Mouse (Mus musculus) E14TG2a.4 (cell line): ENCODE results near the gene Ppp4r3a.

Experiments used
- H3K27me3 ChIP-seq: 2 replicates; pipeline ENCODE4 v1.6.1; 2014; ENCODE audit warnings: low read length, control low read depth; ENCODE audit not compliant: insufficient read depth
- H3K36me3 ChIP-seq: 2 replicates; pipeline ENCODE4 v1.6.1; 2014; ENCODE audit warnings: low read length, control low read depth; ENCODE audit not compliant: insufficient read depth
- H3K4me1 ChIP-seq: replicated peaks from 2 replicates; pipeline ENCODE4 v1.6.1; 2014; ENCODE audit warnings: low read depth, low read length, control low read depth
- H3K4me3 ChIP-seq: replicated peaks from 2 replicates; pipeline ENCODE4 v1.5.1; 2014; ENCODE audit warnings: mild to moderate bottlenecking, low read length
- H3K9me3 ChIP-seq: 2 replicates; pipeline ENCODE4 v1.6.1; 2014; ENCODE audit warnings: low read length, control low read depth
- CTCF ChIP-seq: conservative IDR thresholded peaks from 2 replicates; pipeline ENCODE4 v1.5.1; 2014; ENCODE audit warnings: low read length
- NANOG ChIP-seq: IDR thresholded peaks from 2 replicates; pipeline ENCODE4 v1.6.1; 2014; ENCODE audit warnings: borderline replicate concordance, low read length, mixed read lengths
- POU5F1 ChIP-seq: IDR thresholded peaks from 2 replicates; pipeline ENCODE4 v1.6.1; 2014; ENCODE audit warnings: low read length, borderline replicate concordance

Ppp4r3a gene

DNA sequence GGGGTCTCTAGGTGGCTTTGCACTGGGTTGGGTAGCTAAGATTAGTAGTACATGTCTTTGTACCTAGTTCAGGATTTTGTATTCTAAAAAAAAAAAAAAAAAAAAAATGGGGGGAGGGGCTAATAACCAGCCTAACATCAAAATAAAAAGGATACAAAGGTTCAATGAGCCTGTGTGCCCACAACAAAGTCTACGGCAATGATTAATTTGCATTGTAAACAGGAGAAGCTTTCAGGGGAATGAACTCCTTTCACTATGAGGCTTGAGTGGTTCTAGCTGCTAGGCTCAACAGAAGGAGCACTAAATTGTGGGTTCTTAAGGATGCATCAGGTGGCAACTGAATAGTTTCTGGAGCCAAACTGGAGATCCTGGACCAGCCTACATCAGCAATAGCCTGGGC lies 17.2 kb downstream of the Ppp4r3a start:
- H3K4me1 ChIP-seq: peaks cover 26% of the 10 kb centered on the region
- peaks cover 83% of the 10 kb centered on the region for H3K36me3 ChIP-seq
- TF ChIP-seq POU5F1: no peak
- TF ChIP-seq NANOG: no peak
- TF ChIP-seq CTCF: no peak
- no peak overlapping the region for H3K4me3 ChIP-seq
- H3K27me3 ChIP-seq: no peaks in the 10 kb centered on the region
- H3K9me3 ChIP-seq: no peaks in the 10 kb centered on the region

- Histone ChIP-seq H3K27me3 (no peaks in the 10 kb centered on the region), H3K9me3 (no peaks in the 10 kb centered on the region), H3K4me3 (no peak overlapping the region), H3K4me1 (peaks cover 11% of the 10 kb centered on the region), H3K36me3 (peaks cover 74% of the 10 kb centered on the region)
- TF ChIP-seq CTCF (no peak), NANOG (no peak), POU5F1 (no peak)
Measured at GRCm38 (mm10) chr12:101039956-101040355, 43.5 kb downstream of the Ppp4r3a start.

- TF ChIP-seq CTCF (peak; percentile 95), NANOG (no peak)
- Histone ChIP-seq H3K27me3 (no peaks in the 10 kb centered on the region; the same call in 1 of the 2 replicates), H3K4me1 (peaks cover 42% of the 10 kb centered on the region), H3K36me3 (peaks cover 19% of the 10 kb centered on the region), H3K9me3 (no peaks in the 10 kb centered on the region), H3K4me3 (peak within 1 kb of the TSS; percentile 95)
Measured at GRCm38 (mm10) chr12:101028954-101029731, 54.4 kb downstream of the Ppp4r3a start, which contains the start of gene Ccdc88c. TSS of gene Ccdc88c (minus strand) at chr12:101029056.

DNA sequence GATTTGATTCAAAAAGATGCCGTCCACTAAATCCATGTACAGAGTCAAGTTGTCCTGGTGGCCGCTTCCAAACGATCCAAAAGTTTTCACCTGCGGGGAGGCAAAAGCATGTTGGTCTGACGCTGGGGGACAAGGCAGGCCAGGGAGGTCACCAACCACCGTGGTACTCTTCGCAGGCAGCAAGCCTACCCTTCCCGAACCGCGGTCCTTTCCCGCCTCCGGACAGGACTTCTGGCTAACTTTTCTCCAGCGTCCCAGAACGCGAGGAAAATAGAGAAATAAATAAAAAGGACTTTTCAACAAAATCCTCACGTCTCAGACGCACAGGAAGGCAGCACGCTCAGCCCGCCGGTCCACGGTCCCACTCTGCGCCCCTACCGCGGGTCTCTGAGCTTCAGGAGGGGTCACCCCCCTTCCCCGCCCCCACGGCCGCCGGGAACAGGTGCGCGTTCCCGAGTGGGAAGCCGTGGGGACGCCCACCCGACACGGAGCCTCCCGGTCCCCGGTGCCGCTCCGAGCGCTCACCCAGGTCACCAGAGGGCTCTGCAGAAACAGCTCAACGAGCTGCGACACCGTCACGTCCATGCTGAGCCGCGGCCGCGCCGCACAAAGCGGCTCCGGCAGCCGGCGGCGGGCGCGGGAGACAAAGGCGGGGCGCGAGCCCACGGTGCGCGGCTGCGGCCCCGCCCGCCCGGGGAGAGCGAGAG lies 55.1 kb downstream of the Ppp4r3a start:
- peaks cover 49% of the 10 kb centered on the region for H3K4me1 ChIP-seq
- H3K27me3 ChIP-seq: no peaks in the 10 kb centered on the region; the same call in 1 of the 2 replicates
- TF ChIP-seq POU5F1 (no peak), CTCF (no peak), NANOG (no peak)
- H3K4me3 ChIP-seq: peak overlapping the region; percentile 95
- no peaks in the 10 kb centered on the region for H3K9me3 ChIP-seq
- peaks cover 19% of the 10 kb centered on the region for H3K36me3 ChIP-seq

DNA sequence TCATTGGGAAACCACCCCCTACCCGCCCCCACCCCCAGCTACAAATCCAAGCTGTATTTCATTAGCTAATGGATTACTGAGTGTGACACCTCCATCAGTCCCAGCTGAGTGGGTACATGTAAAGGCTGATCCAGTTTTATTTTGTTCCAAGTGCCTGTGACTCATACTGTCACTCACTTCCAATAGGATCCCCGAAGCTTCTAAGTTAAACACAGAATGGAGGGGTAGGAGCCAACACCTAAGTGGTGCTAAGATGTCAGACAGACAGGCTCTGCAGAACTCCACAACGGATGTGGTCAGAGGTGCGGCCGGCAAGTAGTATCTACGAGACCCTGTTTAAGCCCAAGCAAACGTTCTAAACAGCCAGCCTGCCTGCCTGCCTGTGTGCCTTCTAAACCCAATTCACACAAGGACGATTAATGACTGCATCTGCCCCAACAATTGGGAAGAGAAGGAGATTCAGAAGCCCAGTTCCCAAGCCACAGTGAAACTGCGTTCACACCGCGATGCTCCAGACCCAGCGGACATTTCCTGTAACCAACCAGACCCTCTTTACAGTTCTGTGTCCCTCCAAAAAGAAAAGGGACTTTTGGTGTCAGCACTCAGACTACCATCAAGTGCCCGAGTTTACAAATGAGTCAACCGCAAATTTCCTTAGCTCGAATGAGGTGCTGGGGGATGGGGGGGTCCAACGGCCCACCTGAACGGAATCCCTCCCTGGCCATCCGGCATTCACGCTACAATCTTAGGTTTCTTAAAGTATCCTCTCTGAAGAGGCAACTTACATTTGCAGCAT lies 55.9 kb downstream of the Ppp4r3a start:
- no peak for TF ChIP-seq CTCF
- TF ChIP-seq NANOG: no peak
- no peak for TF ChIP-seq POU5F1
- peak overlapping the region; percentile 95 for H3K4me3 ChIP-seq
- no peaks in the 10 kb centered on the region; the same call in 1 of the 2 replicates for H3K27me3 ChIP-seq
- H3K9me3 ChIP-seq: no peaks in the 10 kb centered on the region
- peaks cover 25% of the 10 kb centered on the region for H3K36me3 ChIP-seq
- H3K4me1 ChIP-seq: peaks cover 57% of the 10 kb centered on the region

GRCm38 (mm10) chr12:101026946-101027345 lies 56.6 kb downstream of the Ppp4r3a start:
- Histone ChIP-seq H3K4me1 (peaks cover 64% of the 10 kb centered on the region), H3K9me3 (no peaks in the 10 kb centered on the region), H3K27me3 (no peaks in the 10 kb centered on the region; the same call in 1 of the 2 replicates), H3K4me3 (peak overlapping the region; percentile 95), H3K36me3 (peaks cover 32% of the 10 kb centered on the region)
- no peak for TF ChIP-seq CTCF
- TF ChIP-seq POU5F1: no peak
- TF ChIP-seq NANOG: no peak

DNA sequence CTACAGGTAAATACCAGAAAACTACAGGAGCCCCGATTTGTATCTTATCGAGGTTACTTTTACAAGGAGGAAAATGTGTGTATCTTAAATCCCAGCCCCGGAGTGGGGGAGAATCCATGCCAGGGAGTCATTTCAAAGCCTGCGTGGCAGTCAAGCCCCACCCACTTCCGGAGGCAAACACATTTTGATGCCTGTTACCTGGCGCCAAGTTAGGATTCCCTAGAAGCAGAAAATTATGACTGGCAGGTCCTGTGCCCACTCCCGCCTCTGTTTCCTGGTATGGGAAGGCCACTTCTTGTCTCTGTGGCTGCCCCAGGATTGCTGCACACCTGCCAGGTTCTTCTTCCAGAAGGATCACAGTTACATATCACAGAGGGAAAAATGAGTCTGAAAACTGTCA lies 57.0 kb downstream of the Ppp4r3a start:
- no peak for TF ChIP-seq CTCF
- Histone ChIP-seq H3K36me3 (peaks cover 37% of the 10 kb centered on the region), H3K9me3 (no peaks in the 10 kb centered on the region), H3K4me1 (peaks cover 68% of the 10 kb centered on the region), H3K27me3 (no peaks in the 10 kb centered on the region; the same call in 1 of the 2 replicates), H3K4me3 (peak overlapping the region; percentile 95; the same call in 1 of the 2 replicates)

- Histone ChIP-seq H3K4me1 (peaks cover 73% of the 10 kb centered on the region), H3K9me3 (no peaks in the 10 kb centered on the region), H3K4me3 (peak overlapping the region; percentile 95; the same call in 1 of the 2 replicates), H3K27me3 (no peaks in the 10 kb centered on the region; the same call in 1 of the 2 replicates), H3K36me3 (peaks cover 42% of the 10 kb centered on the region)
- TF ChIP-seq CTCF (no peak), POU5F1 (no peak), NANOG (no peak)
Measured at GRCm38 (mm10) chr12:101026025-101026424, 57.5 kb downstream of the Ppp4r3a start.
